Mouse (Mus musculus): Measurements from ENCODE around the gene S100pbp. TPM values are rescaled to one million over a fixed set of nuclear protein-coding genes. Genes with fewer than 3 reads are reported as not detected.

S100pbp gene
- polyA plus RNA-seq, 1 experiment, result 6.4 TPM

DNA sequence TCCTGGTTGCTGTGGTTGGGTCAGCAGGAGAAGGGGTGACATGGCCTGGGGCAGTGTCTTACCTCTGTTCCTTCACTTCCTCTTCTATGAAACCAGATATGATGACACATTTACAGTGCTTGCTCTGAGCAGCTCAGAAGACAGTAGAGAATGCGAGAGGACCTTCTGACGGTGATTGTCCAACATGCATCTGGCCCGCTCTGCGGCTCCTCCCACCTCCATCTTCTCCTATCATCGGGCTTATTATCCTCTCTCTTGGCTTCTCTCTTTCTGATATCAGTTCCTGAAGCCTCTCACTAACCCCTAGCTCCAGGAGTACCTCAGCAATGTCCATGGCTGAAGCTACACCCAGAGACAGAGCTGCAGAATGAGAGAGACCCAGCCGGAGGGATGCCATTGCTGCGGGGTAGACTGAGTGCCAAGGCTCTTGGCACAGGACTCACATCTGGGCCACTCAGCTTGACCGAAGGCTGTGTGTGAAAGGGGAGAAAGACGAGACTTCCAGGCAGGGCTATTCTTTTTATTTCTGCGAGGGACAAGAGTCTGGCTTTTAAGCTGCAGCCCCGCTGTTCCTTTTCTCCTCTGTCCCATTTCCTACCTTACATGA is 47.0 kb downstream of the S100pbp start:
- 87% methylated on average over 11 of the region's 11 CpGs for WGBS
- Histone ChIP-seq H3K27ac (ENCODE audit: insufficient read depth, low read depth, low read length) (no peak overlapping the region), H3K36me3 (ENCODE audit: control insufficient read depth, insufficient read depth, low read length) (no peaks in the 10 kb centered on the region), H3K27me3 (ENCODE audit: control insufficient read depth, insufficient read depth, low read length) (peaks cover 6% of the 10 kb centered on the region; the same call in 1 of the 2 replicates), H3K4me1 (ENCODE audit: control insufficient read depth, insufficient read depth, insufficient read length, low read length) (no peaks in the 10 kb centered on the region; the same call in 1 of the 2 replicates), H3K4me3 (ENCODE audit: low read depth, low read length) (no peak overlapping the region)
- no peak for TF ChIP-seq POLR2A (IDR thresholded peaks at IDR 0.05; ENCODE audit: low read depth, low read length)
- no peak for TF ChIP-seq CTCF (IDR thresholded peaks at IDR 0.05; ENCODE audit: extremely low read depth, insufficient read length, insufficient replicate concordance, low read depth, low read length)

DNA sequence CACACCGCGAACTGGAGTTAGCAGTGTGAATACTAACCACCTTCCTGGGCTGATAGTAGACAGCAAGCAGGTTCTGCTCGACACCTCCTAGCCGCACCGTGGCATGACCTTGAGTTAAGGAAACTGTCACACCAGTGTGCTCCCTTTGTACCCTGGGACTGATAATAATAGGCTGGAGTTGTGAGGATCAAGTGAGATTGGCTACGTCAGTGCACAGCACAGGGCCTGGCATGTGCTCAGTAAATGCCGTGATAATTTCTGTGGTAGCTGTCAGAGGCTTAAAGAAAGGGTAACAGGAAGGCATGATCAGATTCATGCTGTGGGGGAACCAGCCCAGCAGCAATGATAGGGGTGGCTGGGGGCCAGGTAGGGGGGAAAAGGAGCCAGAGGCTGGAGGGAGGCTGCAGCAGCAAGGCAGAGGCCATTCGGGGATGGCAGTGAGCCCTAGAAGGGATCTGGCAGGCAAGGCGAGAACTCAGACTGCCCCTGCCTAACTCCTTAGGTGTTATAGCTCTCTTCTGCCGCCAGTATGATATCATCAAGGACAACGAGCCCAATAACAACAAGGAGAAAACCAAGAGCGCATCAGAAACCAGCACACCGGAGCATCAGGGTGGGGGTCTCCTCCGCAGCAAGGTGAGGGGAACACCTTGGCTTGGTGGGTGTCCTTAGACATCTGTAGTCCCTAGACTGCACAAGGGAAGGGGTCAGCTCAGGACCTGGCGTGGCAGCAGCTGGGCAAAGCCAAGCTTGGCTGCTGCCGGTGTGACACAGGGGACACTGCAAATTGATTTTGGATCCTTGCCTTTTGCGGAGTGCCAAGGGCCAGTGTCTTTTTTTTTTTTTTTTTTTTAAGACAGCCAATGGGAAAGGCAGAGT is 47.7 kb downstream of the S100pbp start:
- no peaks in the 10 kb centered on the region for H3K36me3 ChIP-seq (ENCODE audit: control insufficient read depth, insufficient read depth, low read length)
- no peak overlapping the region for H3K27ac ChIP-seq (ENCODE audit: insufficient read depth, low read depth, low read length)
- WGBS, result 59% methylated on average over 17 of the region's 17 CpGs
- no peaks in the 10 kb centered on the region; the same call in 1 of the 2 replicates for H3K4me1 ChIP-seq (ENCODE audit: control insufficient read depth, insufficient read depth, insufficient read length, low read length)
- TF ChIP-seq POLR2A (IDR thresholded peaks at IDR 0.05; ENCODE audit: low read depth, low read length), result no peak
- TF ChIP-seq CTCF (IDR thresholded peaks at IDR 0.05; ENCODE audit: extremely low read depth, insufficient read length, insufficient replicate concordance, low read depth, low read length), result no peak
- H3K27me3 ChIP-seq (ENCODE audit: control insufficient read depth, insufficient read depth, low read length), result peaks cover 13% of the 10 kb centered on the region
- no peak overlapping the region for H3K4me3 ChIP-seq (ENCODE audit: low read depth, low read length)

DNA sequence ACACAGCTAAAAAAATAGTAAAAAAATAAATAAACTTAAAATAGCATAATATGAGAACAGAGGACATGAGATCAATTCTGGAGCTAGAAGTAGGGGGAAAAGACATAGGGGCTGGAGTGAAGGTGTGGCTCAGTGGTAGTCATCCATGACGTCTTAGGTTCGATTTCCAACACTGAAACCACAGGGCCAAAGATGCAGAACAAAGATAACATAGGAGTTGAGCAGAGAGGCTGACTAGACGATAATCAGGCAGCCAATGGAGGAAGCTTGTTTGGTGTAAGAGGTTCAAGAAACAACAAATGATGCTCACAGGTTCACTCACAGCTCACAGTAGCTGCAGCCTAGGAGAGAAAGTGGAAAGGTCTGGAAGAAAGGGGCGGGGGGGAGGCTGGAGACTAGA is 48.7 kb downstream of the S100pbp start:
- TF ChIP-seq POLR2A (IDR thresholded peaks at IDR 0.05; ENCODE audit: low read depth, low read length), result no peak
- TF ChIP-seq CTCF (IDR thresholded peaks at IDR 0.05; ENCODE audit: extremely low read depth, insufficient read length, insufficient replicate concordance, low read depth, low read length), result no peak
- Histone ChIP-seq H3K36me3 (ENCODE audit: control insufficient read depth, insufficient read depth, low read length) (no peaks in the 10 kb centered on the region), H3K4me1 (ENCODE audit: control insufficient read depth, insufficient read depth, insufficient read length, low read length) (no peaks in the 10 kb centered on the region; the same call in 1 of the 2 replicates), H3K27me3 (ENCODE audit: control insufficient read depth, insufficient read depth, low read length) (peaks cover 23% of the 10 kb centered on the region), H3K4me3 (ENCODE audit: low read depth, low read length) (no peak overlapping the region), H3K27ac (ENCODE audit: insufficient read depth, low read depth, low read length) (no peak overlapping the region)
- WGBS, result 84% methylated on average over 4 of the region's 4 CpGs

DNA sequence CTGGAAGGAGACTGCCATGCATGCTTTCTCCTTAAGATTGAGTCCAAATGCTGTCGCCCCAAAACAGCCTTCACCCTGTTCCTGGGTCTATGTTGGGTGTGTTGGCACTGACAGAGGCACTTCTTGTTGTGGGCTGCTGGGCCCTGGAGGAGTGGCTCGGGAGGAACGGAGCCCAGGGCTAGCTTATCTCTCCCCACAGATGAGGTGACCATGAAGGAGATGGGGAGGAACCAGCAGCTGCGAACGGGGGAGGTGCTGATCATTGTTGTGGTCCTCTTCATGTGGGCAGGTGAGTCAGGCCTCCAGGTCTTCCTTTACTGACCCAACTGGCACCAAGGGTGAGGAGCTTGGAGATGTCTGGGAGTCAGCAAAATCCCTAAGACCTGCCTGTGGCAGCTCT is 49.9 kb downstream of the S100pbp start:
- Histone ChIP-seq H3K4me1 (ENCODE audit: control insufficient read depth, insufficient read depth, insufficient read length, low read length) (no peaks in the 10 kb centered on the region; the same call in 1 of the 2 replicates), H3K4me3 (ENCODE audit: low read depth, low read length) (no peak overlapping the region), H3K27ac (ENCODE audit: insufficient read depth, low read depth, low read length) (no peak overlapping the region), H3K36me3 (ENCODE audit: control insufficient read depth, insufficient read depth, low read length) (no peaks in the 10 kb centered on the region), H3K27me3 (ENCODE audit: control insufficient read depth, insufficient read depth, low read length) (peaks cover 28% of the 10 kb centered on the region)
- no peak for TF ChIP-seq POLR2A (IDR thresholded peaks at IDR 0.05; ENCODE audit: low read depth, low read length)
- no peak for TF ChIP-seq CTCF (IDR thresholded peaks at IDR 0.05; ENCODE audit: extremely low read depth, insufficient read length, insufficient replicate concordance, low read depth, low read length)
- WGBS, result 66% methylated on average over 5 of the region's 5 CpGs

DNA sequence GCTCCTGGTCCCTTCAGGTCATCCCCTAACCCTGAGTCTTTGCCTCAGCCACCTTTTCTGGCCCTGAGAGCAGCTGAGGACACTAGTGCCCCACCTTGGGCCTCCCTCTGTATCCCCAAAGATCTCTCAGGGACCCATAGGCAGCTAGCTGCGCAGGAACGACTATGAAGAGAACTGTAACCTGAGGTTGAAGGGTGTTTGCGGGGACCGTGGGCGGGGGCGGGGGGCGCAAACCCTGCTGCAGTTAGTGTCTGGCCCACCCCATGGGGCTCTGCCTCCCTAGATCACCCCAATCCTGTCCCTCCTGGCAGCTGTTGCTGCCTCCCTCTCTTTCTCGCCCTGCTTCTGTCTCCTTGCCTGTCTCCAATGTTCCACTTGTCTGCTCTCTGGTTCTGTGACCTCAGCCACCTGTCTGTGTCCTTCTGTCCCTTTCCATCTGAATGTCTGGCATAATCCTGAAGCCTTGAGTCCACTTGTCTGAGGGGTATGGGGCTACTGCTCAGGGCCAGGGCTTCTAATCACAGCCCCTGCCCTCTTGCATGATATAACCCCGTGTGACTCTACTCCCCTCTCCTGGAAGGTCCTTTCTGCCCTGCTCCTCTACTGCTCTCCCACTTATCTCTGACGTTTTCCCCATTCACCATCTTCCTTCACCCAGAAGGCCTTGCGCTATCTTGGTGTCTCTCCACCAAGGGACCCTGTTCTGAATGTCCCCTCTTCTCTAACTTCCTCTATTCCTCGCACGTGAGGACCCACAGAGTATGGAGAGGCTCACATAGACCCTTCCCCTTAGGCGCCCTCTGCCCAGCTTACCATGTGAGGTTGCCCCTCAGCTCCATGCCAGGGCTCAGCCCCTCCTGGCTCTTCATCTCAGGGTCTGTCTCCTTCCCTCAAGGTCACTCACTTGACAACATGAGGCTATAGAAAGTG is 51.9 kb downstream of the S100pbp start:
- WGBS, result 79% methylated on average over 14 of the region's 14 CpGs
- no peak overlapping the region for H3K27ac ChIP-seq (ENCODE audit: insufficient read depth, low read depth, low read length)
- TF ChIP-seq CTCF (IDR thresholded peaks at IDR 0.05; ENCODE audit: extremely low read depth, insufficient read length, insufficient replicate concordance, low read depth, low read length), result no peak
- TF ChIP-seq POLR2A (IDR thresholded peaks at IDR 0.05; ENCODE audit: low read depth, low read length), result no peak
- H3K36me3 ChIP-seq (ENCODE audit: control insufficient read depth, insufficient read depth, low read length), result no peaks in the 10 kb centered on the region
- H3K4me1 ChIP-seq (ENCODE audit: control insufficient read depth, insufficient read depth, insufficient read length, low read length), result no peaks in the 10 kb centered on the region; the same call in 1 of the 2 replicates
- peaks cover 28% of the 10 kb centered on the region for H3K27me3 ChIP-seq (ENCODE audit: control insufficient read depth, insufficient read depth, low read length)
- peak overlapping the region; percentile 55 for H3K4me3 ChIP-seq (ENCODE audit: low read depth, low read length)

DNA sequence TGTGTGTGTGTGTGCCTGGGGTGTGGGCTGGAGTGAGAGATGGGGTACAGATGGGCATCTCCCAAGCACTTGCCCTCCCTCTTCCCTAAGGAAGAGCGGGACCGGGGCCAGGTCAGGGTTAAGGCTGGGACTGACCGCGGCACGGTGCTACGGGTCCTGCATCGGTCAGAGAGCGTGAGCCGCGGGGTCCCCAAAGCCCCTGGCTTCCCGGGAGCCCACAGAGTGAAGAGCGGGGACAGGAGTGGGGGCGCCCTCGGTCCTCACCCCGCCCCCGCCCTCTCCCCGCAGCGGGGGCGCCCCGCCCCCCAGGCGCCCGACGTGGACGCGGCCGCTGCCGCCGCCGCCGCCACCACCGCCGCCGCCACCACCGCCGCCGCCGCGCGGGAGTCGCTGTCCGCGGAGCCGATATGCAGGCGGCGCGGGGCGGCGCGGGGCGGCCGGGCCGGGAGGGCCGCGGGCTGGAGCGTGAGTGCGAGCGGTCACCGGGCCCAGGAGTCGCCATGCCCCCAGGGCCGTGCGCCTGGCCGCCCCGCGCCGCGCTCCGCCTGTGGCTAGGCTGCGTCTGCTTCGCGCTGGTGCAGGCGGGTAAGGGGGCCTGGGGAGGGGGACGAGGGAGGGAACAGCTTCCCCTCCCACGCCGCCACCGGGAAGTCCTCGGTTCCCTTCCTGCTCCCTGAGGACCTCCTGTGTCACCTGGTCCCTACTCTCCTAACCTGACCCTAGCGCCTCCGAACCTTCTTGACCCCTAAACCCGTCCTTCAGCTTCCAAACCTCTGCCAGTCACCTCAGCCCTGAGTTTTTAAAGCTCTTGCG is 52.7 kb downstream of the S100pbp start, which contains the start of gene Fndc5:
Gene Fndc5, plus strand, starts transcription at position 421 of the 813 bp plus-strand sequence.
- WGBS, result 4% methylated on average over 62 of the region's 80 CpGs
- TF ChIP-seq POLR2A (IDR thresholded peaks at IDR 0.05; ENCODE audit: low read depth, low read length), result no peak
- TF ChIP-seq CTCF (IDR thresholded peaks at IDR 0.05; ENCODE audit: extremely low read depth, insufficient read length, insufficient replicate concordance, low read depth, low read length), result no peak

More for the DNA sequence above, 52.7 kb downstream of the S100pbp start, which contains the start of gene Fndc5:
- no peak within 1 kb of the TSS for H3K27ac ChIP-seq (ENCODE audit: insufficient read depth, low read depth, low read length)
- H3K27me3 ChIP-seq (ENCODE audit: control insufficient read depth, insufficient read depth, low read length), result peaks cover 28% of the 10 kb centered on the region
- H3K4me1 ChIP-seq (ENCODE audit: control insufficient read depth, insufficient read depth, insufficient read length, low read length), result no peaks in the 10 kb centered on the region; the same call in 1 of the 2 replicates
- H3K4me3 ChIP-seq (ENCODE audit: low read depth, low read length), result peak within 1 kb of the TSS; percentile 55
- H3K36me3 ChIP-seq (ENCODE audit: control insufficient read depth, insufficient read depth, low read length), result no peaks in the 10 kb centered on the region
